Mouse (Mus musculus): Measurements from ENCODE around the gene Foxp4. TPM values are rescaled to one million over a fixed set of nuclear protein-coding genes. Genes with fewer than 3 reads are reported as not detected.

Gene Foxp4
- total and polyA plus RNA-seq, 3 experiments: 7.1 to 50.5 TPM; not detected in 1

DNA sequence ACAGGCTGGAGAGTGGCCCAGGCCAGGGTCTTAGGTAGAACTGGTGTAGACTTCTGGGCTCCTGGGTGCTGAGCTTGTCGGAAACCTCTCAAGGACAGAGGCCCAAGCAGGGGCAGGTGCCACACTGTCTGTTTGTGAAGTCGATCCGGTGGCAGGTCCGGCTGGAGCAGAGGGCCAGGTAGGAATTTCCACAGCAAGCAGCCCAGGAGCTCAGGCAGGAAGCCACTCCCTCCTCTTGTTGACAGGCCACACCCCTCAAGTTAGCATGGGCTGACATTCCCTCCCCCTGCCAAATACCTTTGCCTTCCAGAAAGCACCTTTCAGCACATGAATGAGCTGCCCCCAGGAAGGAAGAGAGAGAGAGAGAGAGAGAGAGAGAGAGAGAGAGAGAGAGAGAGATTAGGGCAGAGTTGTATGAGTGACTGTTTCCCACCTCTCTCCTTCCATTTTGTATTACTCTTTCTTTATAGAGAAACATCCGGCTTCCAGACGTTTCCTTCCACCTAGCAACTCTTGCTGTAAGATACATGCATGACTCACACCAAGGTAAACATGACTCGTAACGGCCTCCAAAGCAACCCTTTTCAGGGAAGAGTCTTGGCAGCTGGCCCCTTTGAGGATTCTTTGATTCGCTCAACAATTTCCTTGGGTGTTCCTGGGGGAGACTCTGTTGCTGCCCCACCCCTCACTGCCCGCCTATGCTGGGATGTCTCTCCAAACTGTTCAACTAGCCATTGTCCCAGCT lies 33.8 kb upstream of the Foxp4 start:
- Histone ChIP-seq H3K9ac (ENCODE audit: control insufficient read depth, low read depth, low read length, poor library complexity, severe bottlenecking) (no peak overlapping the region), H3K27ac (ENCODE audit: control insufficient read depth, low read depth, low read length) (no peak overlapping the region), H3K4me3 (ENCODE audit: control insufficient read depth in 1 of 2, insufficient read depth in 1 of 2, low read depth in 2 of 2, low read length in 2 of 2) (no peak overlapping the region), H3K36me3 (ENCODE audit: control insufficient read depth in 1 of 2, insufficient read depth in 2 of 2, low read length in 2 of 2) (no peaks in the 10 kb centered on the region), H3K27me3 (ENCODE audit: control insufficient read depth in 1 of 2, insufficient read depth in 2 of 2, low read length in 2 of 2) (peaks cover 0 to 3% of the 10 kb centered on the region in 2 experiments; a peak in 2 of 4 replicates), H3K9me3 (replicated peaks; ENCODE audit: insufficient read depth, low read length) (no peaks in the 10 kb centered on the region), H3K4me1 (ENCODE audit: control insufficient read depth in 1 of 2, insufficient read depth in 2 of 2, low read length in 2 of 2) (no peaks in the 10 kb centered on the region), H3K79me2 (ENCODE audit: control insufficient read depth, insufficient read depth, low read length, poor library complexity) (no peaks in the 10 kb centered on the region)
- DNase-seq (ENCODE audit: low read depth, low spot score): no peak
- TF ChIP-seq CHD1 (IDR thresholded peaks at IDR 0.05; ENCODE audit: low read depth, low read length): no peak
- no peak for TF ChIP-seq TAL1 (IDR thresholded peaks at IDR 0.05; ENCODE audit: low read length)

DNA sequence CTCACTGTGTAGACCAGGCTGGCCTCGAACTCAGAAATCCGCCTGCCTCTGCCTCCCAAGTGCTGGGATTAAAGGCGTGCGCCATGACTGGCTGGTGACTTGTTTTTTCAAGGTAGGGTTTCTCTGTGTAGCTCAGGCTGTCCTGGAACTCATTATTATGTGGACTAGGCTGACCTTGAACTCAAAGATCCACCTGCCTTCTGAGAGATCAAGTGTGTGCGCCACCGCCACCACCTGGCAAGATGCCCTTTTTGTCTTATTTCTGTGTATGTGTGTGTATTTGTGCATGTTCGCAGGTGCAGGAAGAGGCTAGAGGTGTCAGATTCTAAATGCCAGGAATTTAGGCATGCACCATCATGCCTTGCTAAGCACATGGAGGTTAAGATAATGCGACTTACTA lies 32.0 kb upstream of the Foxp4 start:
- Histone ChIP-seq H3K4me1 (ENCODE audit: control insufficient read depth in 1 of 2, insufficient read depth in 2 of 2, low read length in 2 of 2) (no peaks in the 10 kb centered on the region), H3K9ac (ENCODE audit: control insufficient read depth, low read depth, low read length, poor library complexity, severe bottlenecking) (no peak overlapping the region), H3K79me2 (ENCODE audit: control insufficient read depth, insufficient read depth, low read length, poor library complexity) (no peaks in the 10 kb centered on the region), H3K27ac (ENCODE audit: control insufficient read depth, low read depth, low read length) (no peak overlapping the region), H3K4me3 (ENCODE audit: control insufficient read depth in 1 of 2, insufficient read depth in 1 of 2, low read depth in 2 of 2, low read length in 2 of 2) (no peak overlapping the region), H3K27me3 (ENCODE audit: control insufficient read depth in 1 of 2, insufficient read depth in 2 of 2, low read length in 2 of 2) (peaks cover 0 to 3% of the 10 kb centered on the region in 2 experiments; a peak in 2 of 4 replicates), H3K9me3 (replicated peaks; ENCODE audit: insufficient read depth, low read length) (no peaks in the 10 kb centered on the region), H3K36me3 (ENCODE audit: control insufficient read depth in 1 of 2, insufficient read depth in 2 of 2, low read length in 2 of 2) (no peaks in the 10 kb centered on the region)
- DNase-seq (ENCODE audit: low read depth, low spot score): no peak
- TF ChIP-seq RCOR1 (IDR thresholded peaks at IDR 0.05; ENCODE audit: low read depth, low read length) (no peak), NELFE (IDR thresholded peaks at IDR 0.05; ENCODE audit: low read depth, low read length) (no peak)

DNA sequence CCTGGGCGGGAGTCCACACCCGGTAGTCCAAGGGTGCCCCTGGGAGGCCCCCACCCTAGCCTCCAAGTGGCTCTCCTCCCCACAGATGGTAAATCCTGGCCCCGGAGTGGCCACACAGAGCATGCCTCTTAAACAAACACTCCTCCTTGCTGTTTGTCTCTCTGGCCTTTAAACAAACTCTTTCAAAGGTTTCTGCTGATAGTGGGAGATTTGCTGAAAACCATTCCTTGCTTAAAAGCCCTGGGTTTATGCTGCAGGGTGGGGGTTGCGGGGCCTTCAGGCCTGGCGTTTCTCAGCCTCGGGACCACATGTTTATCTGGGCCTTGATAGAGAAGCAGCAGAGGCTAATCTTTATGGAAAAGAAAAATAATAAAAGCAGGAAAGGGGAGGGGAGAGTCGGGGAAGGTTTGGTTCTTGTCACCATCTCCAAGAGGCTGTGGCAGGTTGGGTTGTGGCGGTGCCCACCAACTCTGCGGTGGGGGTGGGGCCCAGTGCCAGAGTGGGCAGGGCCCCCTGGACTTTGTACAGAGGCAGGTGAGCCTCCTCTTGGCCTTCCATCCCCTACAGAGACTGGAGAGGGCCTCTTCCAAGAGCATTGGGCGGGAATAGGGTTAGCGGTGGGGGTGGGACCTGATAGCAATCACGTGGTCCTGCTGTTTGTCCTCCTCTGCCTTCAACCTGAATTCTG lies 30.8 kb upstream of the Foxp4 start:
- Histone ChIP-seq H3K27ac (ENCODE audit: control insufficient read depth, low read depth, low read length) (no peak overlapping the region), H3K4me3 (ENCODE audit: control insufficient read depth in 1 of 2, insufficient read depth in 1 of 2, low read depth in 2 of 2, low read length in 2 of 2) (no peak overlapping the region), H3K4me1 (ENCODE audit: control insufficient read depth in 1 of 2, insufficient read depth in 2 of 2, low read length in 2 of 2) (no peaks in the 10 kb centered on the region), H3K79me2 (ENCODE audit: control insufficient read depth, insufficient read depth, low read length, poor library complexity) (no peaks in the 10 kb centered on the region), H3K27me3 (ENCODE audit: control insufficient read depth in 1 of 2, insufficient read depth in 2 of 2, low read length in 2 of 2) (peaks cover 0 to 3% of the 10 kb centered on the region in 2 experiments; a peak in 1 of 4 replicates), H3K9me3 (replicated peaks; ENCODE audit: insufficient read depth, low read length) (no peaks in the 10 kb centered on the region), H3K36me3 (ENCODE audit: control insufficient read depth in 1 of 2, insufficient read depth in 2 of 2, low read length in 2 of 2) (no peaks in the 10 kb centered on the region), H3K9ac (ENCODE audit: control insufficient read depth, low read depth, low read length, poor library complexity, severe bottlenecking) (no peak overlapping the region)
- no peak for TF ChIP-seq MAFK (IDR thresholded peaks at IDR 0.05; ENCODE audit: borderline replicate concordance, low read depth, low read length)
- no peak for TF ChIP-seq POLR2AphosphoS2 (IDR thresholded peaks at IDR 0.05; ENCODE audit: low read length)
- no peak for TF ChIP-seq POLR2A (IDR thresholded peaks at IDR 0.05; ENCODE audit: control insufficient read depth in 1 of 2, insufficient read depth in 1 of 2, low read depth in 1 of 2, low read length in 2 of 2, poor library complexity in 1 of 2)
- no peak for TF ChIP-seq SMC3 (IDR thresholded peaks at IDR 0.05; ENCODE audit: low read depth, low read length)
- TF ChIP-seq UBTF (IDR thresholded peaks at IDR 0.05; ENCODE audit: borderline replicate concordance, insufficient read depth, low read depth, low read length): no peak
- TF ChIP-seq EP300 (IDR thresholded peaks at IDR 0.05; ENCODE audit: low read depth in 1 of 2, low read length in 2 of 2): no peak
- TF ChIP-seq MEF2A (IDR thresholded peaks at IDR 0.05; ENCODE audit: extremely low read depth, insufficient replicate concordance, low read depth, low read length, poor library complexity, severe bottlenecking): no peak
- DNase-seq (ENCODE audit: low read depth, low spot score): no peak
